Mouse (Mus musculus) embryonic facial prominence, embryonic 15.5 days (tissue): ENCODE measurements around the gene Tinf2. TPM values are rescaled to one million over a fixed set of nuclear protein-coding genes. Genes with fewer than 3 reads are reported as not detected.

Source experiments
- ATAC-seq: fragments of 200-750 bp; cut with Nextera tagmentation; 2 replicates; pipeline ENCODE4 v1.8.0; 2017; ENCODE audit warnings: low read depth, moderate TSS enrichment; ENCODE audit not compliant: insufficient number of reproducible peaks, low FRiP score, low TSS enrichment
- H3K27ac ChIP-seq: fragments of 300-500 bp; sonication (generic); replicated peaks from 2 replicates; pipeline ENCODE4 v1.5.1; 2015; ENCODE audit warnings: mild to moderate bottlenecking, inconsistent platforms
- H3K27me3 ChIP-seq: fragments of 300-500 bp; sonication (generic); 2 replicates; pipeline ENCODE4 v1.6.1; 2015; ENCODE audit warnings: inconsistent platforms
- H3K36me3 ChIP-seq: fragments of 300-500 bp; sonication (generic); 2 replicates; pipeline ENCODE4 v1.6.1; 2015; ENCODE audit warnings: mild to moderate bottlenecking, inconsistent platforms
- H3K4me1 ChIP-seq: fragments of 300-500 bp; sonication (generic); 2 replicates; pipeline ENCODE4 v1.6.1; 2015; ENCODE audit warnings: inconsistent platforms
- H3K4me2 ChIP-seq: fragments of 300-500 bp; sonication (generic); replicated peaks from 2 replicates; pipeline ENCODE4 v1.6.1; 2015; ENCODE audit warnings: mild to moderate bottlenecking, inconsistent platforms
- H3K4me3 ChIP-seq: fragments of 300-500 bp; sonication (generic); replicated peaks from 2 replicates; pipeline ENCODE4 v1.5.1; 2015; ENCODE audit warnings: mild to moderate bottlenecking, inconsistent platforms
- H3K9ac ChIP-seq: fragments of 300-500 bp; sonication (generic); 2 replicates; pipeline ENCODE4 v1.6.1; 2015; ENCODE audit warnings: inconsistent platforms
- H3K9me3 ChIP-seq: fragments of 300-500 bp; sonication (generic); replicated peaks from 2 replicates; pipeline ENCODE4 v1.6.1; 2016; ENCODE audit warnings: inconsistent platforms
- WGBS: fragments of 180-500 bp; shearing (Covaris S2); methylation state at CpG from one replicate; pipeline ENCODE4 v1.1.7; 2015; 5-methylcytosine and 5-hydroxymethylcytosine counted together
- polyA plus RNA-seq: library from polyadenylated mRNA; unstranded; fragments of >200 nt; fragmentation: Nextera tagmentation; extraction: Ambion mirVana; gene quantifications from 2 replicates; pipeline ENCODE4 v1.2.1, GENCODE M21; 2015

The Tinf2 gene
- polyA plus RNA-seq, 1 experiment from 2014 or later, result 34.0 TPM

- peaks cover 13% of the 10 kb centered on the region for H3K4me1 ChIP-seq
- H3K27ac ChIP-seq, result no peak overlapping the region
- no peak overlapping the region for H3K9ac ChIP-seq
- H3K36me3 ChIP-seq, result peaks cover 27% of the 10 kb centered on the region
- H3K4me3 ChIP-seq, result no peak overlapping the region
- 90% methylated on average over 5 of the region's 5 CpGs for WGBS
- H3K27me3 ChIP-seq, result no peaks in the 10 kb centered on the region
- ATAC-seq, result no peak
- H3K9me3 ChIP-seq, result no peaks in the 10 kb centered on the region
- H3K4me2 ChIP-seq, result no peak overlapping the region
Observed at GRCm38 (mm10) chr14:55658011-55658410, 23.6 kb downstream of the Tinf2 start.

DNA sequence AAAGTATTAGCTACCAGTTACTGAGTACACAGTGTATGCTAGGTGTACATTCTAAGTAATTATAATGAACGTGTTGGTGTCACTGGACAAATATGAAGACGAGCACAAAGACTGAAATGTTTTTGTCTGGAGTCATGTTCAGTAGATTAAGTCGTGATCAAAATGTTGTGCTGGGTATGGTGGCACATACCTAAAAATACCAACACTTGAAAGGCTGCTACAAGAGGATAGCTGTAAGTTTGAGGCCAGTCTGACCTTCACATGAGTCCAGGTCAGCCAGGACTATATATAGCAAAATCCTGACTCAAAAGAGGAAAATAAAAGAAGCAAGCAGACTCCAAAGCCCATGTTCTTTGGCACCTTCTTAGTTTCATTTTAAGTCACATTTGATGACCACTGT is 24.7 kb downstream of the Tinf2 start:
- Histone ChIP-seq H3K9ac (no peak overlapping the region), H3K9me3 (no peaks in the 10 kb centered on the region), H3K36me3 (peaks cover 21% of the 10 kb centered on the region), H3K4me2 (no peak overlapping the region), H3K4me3 (no peak overlapping the region), H3K27ac (no peak overlapping the region), H3K27me3 (no peaks in the 10 kb centered on the region), H3K4me1 (peaks cover 13% of the 10 kb centered on the region)
- 88% methylated on average over 3 of the region's 3 CpGs for WGBS
- no peak for ATAC-seq

- WGBS, result 84% methylated on average over 7 of the region's 7 CpGs
- Histone ChIP-seq H3K4me2 (no peak overlapping the region), H3K9me3 (no peaks in the 10 kb centered on the region), H3K4me3 (no peak overlapping the region), H3K36me3 (0 out of 2 replicates have a peak, but pooled peaks cover 4% of the 10 kb centered on the region), H3K27me3 (no peaks in the 10 kb centered on the region), H3K27ac (no peak overlapping the region), H3K9ac (no peak overlapping the region), H3K4me1 (peaks cover 4% of the 10 kb centered on the region; the same call in 1 of the 2 replicates)
- no peak for ATAC-seq
Observed at GRCm38 (mm10) chr14:55651528-55651927, 30.1 kb downstream of the Tinf2 start.

DNA sequence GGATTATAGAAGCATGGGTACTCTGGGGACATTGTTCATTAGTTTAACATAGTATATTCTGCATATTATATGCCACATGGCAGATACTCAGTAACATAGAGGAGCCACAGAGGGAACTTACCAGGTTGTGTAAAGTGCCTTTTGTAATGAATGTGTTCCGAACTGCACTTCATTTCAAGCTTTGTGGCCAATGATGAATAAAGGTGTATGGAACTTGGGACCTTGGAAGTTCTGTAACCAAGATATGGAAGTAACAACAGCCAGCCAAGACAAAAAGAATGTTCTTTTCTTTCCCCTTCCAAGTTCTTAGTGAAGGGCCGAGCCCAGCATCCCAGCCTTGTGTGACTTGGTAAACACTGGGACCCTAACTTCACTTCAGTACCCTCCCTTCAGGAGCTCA is 31.7 kb downstream of the Tinf2 start, which contains the start of gene Tssk4:
Gene Tssk4, plus strand, starts transcription at position 301 of the 400 bp plus-strand sequence.
- Histone ChIP-seq H3K4me1 (peaks cover 9% of the 10 kb centered on the region), H3K27me3 (no peaks in the 10 kb centered on the region), H3K4me2 (no peak within 1 kb of the TSS), H3K9ac (no peak within 1 kb of the TSS), H3K36me3 (peaks cover 7% of the 10 kb centered on the region; the same call in 1 of the 2 replicates), H3K27ac (no peak within 1 kb of the TSS), H3K9me3 (no peaks in the 10 kb centered on the region), H3K4me3 (no peak within 1 kb of the TSS)
- 94% methylated on average over 2 of the region's 2 CpGs for WGBS
- no peak for ATAC-seq

DNA sequence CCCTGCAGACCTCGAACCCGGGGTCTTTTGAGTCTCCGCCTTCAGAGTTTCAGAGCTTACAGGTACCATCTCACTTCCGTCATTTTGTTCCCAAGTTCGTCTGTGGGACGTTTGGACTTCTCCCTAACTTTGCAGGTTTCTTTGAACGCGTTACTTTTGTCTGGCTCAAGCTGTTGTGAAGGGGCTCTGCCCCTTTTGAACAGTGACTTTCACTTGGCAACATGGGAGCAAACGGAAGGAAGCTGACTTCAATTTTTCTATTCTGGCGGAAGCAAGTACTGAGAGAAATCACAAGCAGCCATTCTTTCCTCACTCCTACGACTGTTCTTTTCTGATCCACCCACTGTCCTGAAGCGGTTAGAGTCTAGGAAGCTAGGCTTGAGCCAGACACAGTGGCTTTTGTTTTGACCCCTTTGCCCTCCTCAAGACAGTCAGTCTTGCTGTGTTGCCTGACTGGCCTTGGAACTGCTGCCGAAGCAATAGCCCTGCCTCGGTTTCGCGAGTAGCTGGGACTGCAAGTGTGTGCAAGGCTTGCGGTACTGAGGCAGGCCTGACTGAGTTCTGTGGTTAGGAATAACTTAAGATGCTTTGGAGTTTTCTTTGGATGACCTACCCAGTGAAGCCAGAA is 37.2 kb downstream of the Tinf2 start:
- H3K9ac ChIP-seq, result peak overlapping the region; percentile 91
- peak overlapping the region; percentile 54 for H3K4me2 ChIP-seq
- H3K27ac ChIP-seq, result peak overlapping the region; percentile 90
- no peaks in the 10 kb centered on the region for H3K27me3 ChIP-seq
- no peak for ATAC-seq
- peaks cover 21% of the 10 kb centered on the region for H3K4me1 ChIP-seq
- H3K4me3 ChIP-seq, result peak overlapping the region; percentile 92
- 14% methylated on average over 17 of the region's 17 CpGs for WGBS
- peaks cover 27% of the 10 kb centered on the region for H3K36me3 ChIP-seq
- H3K9me3 ChIP-seq, result no peaks in the 10 kb centered on the region

DNA sequence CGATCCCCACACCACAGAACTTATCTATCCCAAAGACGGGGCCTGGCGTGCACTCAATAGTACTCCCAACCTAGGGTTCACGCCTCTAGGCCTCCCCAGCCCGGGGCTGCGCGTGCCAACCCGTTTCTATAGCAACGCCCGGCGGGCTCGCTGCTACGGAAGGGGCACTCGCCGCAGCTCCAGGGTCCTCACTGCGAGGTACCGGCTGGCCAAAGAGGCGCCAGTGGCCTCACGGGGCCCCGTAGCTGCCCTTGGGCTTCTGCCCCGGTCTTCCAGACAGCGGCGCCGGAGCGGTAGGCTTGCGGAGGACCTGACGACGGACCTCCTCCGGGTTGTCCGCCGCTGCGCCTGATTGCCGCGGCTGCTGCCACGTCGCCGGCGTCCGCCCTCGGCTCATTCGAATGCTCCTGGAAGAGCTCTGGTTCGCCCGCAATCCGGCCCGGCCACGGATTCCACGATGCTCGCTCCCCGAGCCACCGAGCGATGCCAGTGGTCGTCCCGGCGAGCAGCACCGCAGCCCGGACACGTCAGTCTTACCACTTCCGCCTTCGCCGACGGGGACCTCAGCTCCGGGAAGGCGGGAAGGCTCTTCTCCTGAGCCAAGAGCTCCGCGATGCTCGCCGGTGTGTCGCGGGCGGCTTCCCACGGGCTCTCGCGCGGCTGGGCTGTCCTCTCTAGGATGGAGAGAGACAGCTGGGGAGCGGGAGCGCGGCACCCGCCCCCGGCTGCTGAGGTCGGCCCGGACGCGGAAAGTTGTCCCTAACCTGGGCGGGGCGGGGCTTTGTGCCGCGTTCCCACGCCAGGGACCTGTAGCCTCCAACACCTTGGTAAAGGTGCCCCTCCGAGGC is 38.3 kb downstream of the Tinf2 start, which contains the start of gene Tm9sf1:
Gene Tm9sf1, minus strand, starts transcription at position 747 of the 848 bp plus-strand sequence.
- Histone ChIP-seq H3K4me3 (peak within 1 kb of the TSS; percentile 92), H3K9me3 (no peaks in the 10 kb centered on the region), H3K4me1 (peaks cover 21% of the 10 kb centered on the region), H3K9ac (peak within 1 kb of the TSS; percentile 91), H3K27ac (peak within 1 kb of the TSS; percentile 90), H3K4me2 (peak within 1 kb of the TSS; percentile 54), H3K36me3 (peaks cover 37% of the 10 kb centered on the region), H3K27me3 (no peaks in the 10 kb centered on the region)
- ATAC-seq, result peak; percentile 88
- WGBS, result under 1% methylated on average over 88 of the region's 89 CpGs

GRCm38 (mm10) chr14:55642679-55643059 is 39.0 kb downstream of the Tinf2 start:
- H3K36me3 ChIP-seq, result peaks cover 43% of the 10 kb centered on the region
- no peaks in the 10 kb centered on the region for H3K9me3 ChIP-seq
- H3K9ac ChIP-seq, result peak overlapping the region; percentile 91
- no peaks in the 10 kb centered on the region for H3K27me3 ChIP-seq
- peak overlapping the region; percentile 92 for H3K4me3 ChIP-seq
- H3K4me1 ChIP-seq, result peaks cover 21% of the 10 kb centered on the region
- H3K27ac ChIP-seq, result peak overlapping the region; percentile 90
- WGBS, result 17% methylated on average over 8 of the region's 8 CpGs
- ATAC-seq, result peak; percentile 48
- peak overlapping the region; percentile 54 for H3K4me2 ChIP-seq

DNA sequence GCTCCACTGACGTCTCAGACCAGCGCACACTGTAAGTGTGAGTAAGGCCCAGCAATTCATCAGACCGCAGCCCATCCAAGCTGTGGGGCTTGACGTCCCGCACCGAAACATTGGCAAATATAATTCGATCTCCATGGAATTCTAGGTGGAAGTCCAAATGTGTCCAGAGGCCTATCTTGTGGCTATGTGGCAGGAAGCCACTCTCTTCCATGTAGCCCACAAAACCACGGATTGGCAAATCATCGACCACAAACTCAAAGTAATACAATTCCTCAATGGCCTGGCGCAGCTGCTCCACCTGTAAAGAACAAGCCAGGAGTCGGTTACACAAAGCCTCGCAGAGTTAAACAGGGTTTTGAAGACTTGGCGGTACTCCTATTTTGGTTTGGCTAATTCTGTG is 40.3 kb downstream of the Tinf2 start:
- Histone ChIP-seq H3K4me1 (peaks cover 21% of the 10 kb centered on the region), H3K27me3 (no peaks in the 10 kb centered on the region), H3K27ac (no peak overlapping the region), H3K4me3 (no peak overlapping the region), H3K9ac (no peak overlapping the region), H3K36me3 (peaks cover 53% of the 10 kb centered on the region), H3K9me3 (no peaks in the 10 kb centered on the region), H3K4me2 (no peak overlapping the region)
- 92% methylated on average over 13 of the region's 13 CpGs for WGBS
- ATAC-seq, result no peak

DNA sequence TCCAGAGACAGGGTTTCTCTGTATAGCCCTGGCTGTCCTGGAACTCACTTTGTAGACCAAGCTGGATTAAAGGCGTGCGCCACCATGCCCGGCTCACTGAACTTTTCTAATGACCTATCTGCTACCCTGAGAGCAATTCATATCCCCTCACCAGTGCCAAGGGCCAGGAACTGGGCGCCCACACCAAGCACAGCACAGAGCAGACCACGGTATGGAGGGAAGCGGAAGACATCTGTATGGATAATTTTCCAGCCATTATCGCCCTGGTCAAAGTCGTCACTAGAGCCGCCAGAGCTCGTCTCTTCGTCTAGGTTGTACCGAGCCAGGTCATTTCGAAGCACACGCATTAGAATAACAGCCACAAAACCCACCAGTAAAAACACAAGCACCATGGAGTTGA is 40.8 kb downstream of the Tinf2 start:
- peaks cover 21% of the 10 kb centered on the region for H3K4me1 ChIP-seq
- no peaks in the 10 kb centered on the region for H3K9me3 ChIP-seq
- no peak overlapping the region for H3K4me2 ChIP-seq
- no peak overlapping the region for H3K9ac ChIP-seq
- ATAC-seq, result no peak
- peaks cover 55% of the 10 kb centered on the region for H3K36me3 ChIP-seq
- H3K27me3 ChIP-seq, result no peaks in the 10 kb centered on the region
- 94% methylated on average over 14 of the region's 14 CpGs for WGBS
- H3K27ac ChIP-seq, result no peak overlapping the region
- no peak overlapping the region for H3K4me3 ChIP-seq

GRCm38 (mm10) chr14:55637795-55638194 is 43.8 kb downstream of the Tinf2 start, which contains the start of gene Gm49378:
Gene Gm49378, minus strand, starts transcription at chr14:55637895.
- H3K4me2 ChIP-seq, result no peak within 1 kb of the TSS
- WGBS, result 96% methylated on average over 9 of the region's 9 CpGs
- H3K36me3 ChIP-seq, result peaks cover 70% of the 10 kb centered on the region
- H3K4me3 ChIP-seq, result no peak within 1 kb of the TSS
- no peaks in the 10 kb centered on the region for H3K27me3 ChIP-seq
- no peaks in the 10 kb centered on the region for H3K9me3 ChIP-seq
- H3K4me1 ChIP-seq, result peaks cover 24% of the 10 kb centered on the region
- no peak within 1 kb of the TSS for H3K27ac ChIP-seq
- ATAC-seq, result no peak
- no peak within 1 kb of the TSS for H3K9ac ChIP-seq

- Histone ChIP-seq H3K36me3 (peaks cover 80% of the 10 kb centered on the region), H3K4me1 (peaks cover 18% of the 10 kb centered on the region), H3K4me2 (peak within 1 kb of the TSS; percentile 77), H3K9me3 (no peaks in the 10 kb centered on the region), H3K27ac (peak within 1 kb of the TSS; percentile 84), H3K4me3 (peak within 1 kb of the TSS; percentile 61), H3K9ac (peak within 1 kb of the TSS; percentile 31), H3K27me3 (no peaks in the 10 kb centered on the region)
- WGBS, result 2% methylated on average over 33 of the region's 33 CpGs
- ATAC-seq, result peak; percentile 91
Observed at GRCm38 (mm10) chr14:55635523-55636007, 46.1 kb downstream of the Tinf2 start, which contains the start of gene Ipo4. Gene Ipo4, minus strand, starts transcription at chr14:55635957.
